Mouse (Mus musculus): ENCODE data around the gene Pfkfb4. TPM values are rescaled to one million over a fixed set of nuclear protein-coding genes. Genes with fewer than 3 reads are reported as not detected.

Gene Pfkfb4
- total and polyA plus RNA-seq, 3 experiments: 4.1 to 9.3 (median 7.1) TPM

DNA sequence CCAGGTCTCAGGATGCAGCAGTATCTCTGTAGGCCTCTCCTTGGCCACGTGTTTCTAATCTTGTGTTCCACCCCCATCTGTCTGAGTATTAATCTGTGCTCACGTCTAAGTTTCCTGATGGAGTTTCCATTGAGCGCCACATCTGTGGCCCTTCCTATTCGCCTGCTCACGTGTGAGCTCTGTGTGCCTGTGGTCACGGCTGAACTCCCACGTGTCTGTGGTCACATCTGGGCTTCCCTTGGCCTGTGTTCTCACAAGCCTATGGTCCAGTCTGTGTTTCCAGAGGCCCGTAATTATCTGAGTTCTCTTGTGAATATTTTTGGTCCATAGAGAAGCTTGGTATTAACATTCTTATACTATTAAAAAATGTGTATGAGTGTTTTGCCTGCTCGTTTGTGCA, 15.1 kb upstream of the Pfkfb4 start:
- no peaks in the 10 kb centered on the region for H3K36me3 ChIP-seq (replicated peaks)
- no peak for ATAC-seq (ENCODE audit: extremely low read depth, insufficient number of reproducible peaks, low FRiP score, poor library complexity, severe bottlenecking)
- peaks cover 62% of the 10 kb centered on the region for H3K27me3 ChIP-seq (ENCODE audit: insufficient read depth, low read length)
- TF ChIP-seq CTCF (IDR thresholded peaks at IDR 0.05; ENCODE audit: low read depth, low read length): no peak
- no peak for TF ChIP-seq GATA1 (IDR thresholded peaks at IDR 0.05; ENCODE audit: borderline replicate concordance, low read length)
- no peak for TF ChIP-seq POLR2AphosphoS5 (IDR thresholded peaks at IDR 0.05; ENCODE audit: insufficient replicate concordance, low read depth, low read length)
- no peak for TF ChIP-seq TAL1 (conservative IDR thresholded peaks at IDR 0.05; ENCODE audit: low read depth, low read length)
- no peak for TF ChIP-seq GATA2 (IDR thresholded peaks at IDR 0.05; ENCODE audit: borderline replicate concordance, low read depth, low read length)
- no peak overlapping the region for H3K4me3 ChIP-seq (ENCODE audit: low read depth, low read length)
- DNase-seq (ENCODE audit: low spot score): no peak
- H3K4me1 ChIP-seq (ENCODE audit: insufficient read depth, low read depth, low read length): 0 out of 2 replicates have a peak, but pooled peaks cover 3% of the 10 kb centered on the region
- H3K9me3 ChIP-seq (replicated peaks): no peaks in the 10 kb centered on the region

GRCm38 (mm10) chr9:108977966-108978365, 13.6 kb upstream of the Pfkfb4 start:
- no peak for TF ChIP-seq CTCF (IDR thresholded peaks at IDR 0.05; ENCODE audit: low read depth, low read length)
- no peak for TF ChIP-seq POLR2AphosphoS5 (IDR thresholded peaks at IDR 0.05; ENCODE audit: insufficient replicate concordance, low read depth, low read length)
- no peak for TF ChIP-seq GATA2 (IDR thresholded peaks at IDR 0.05; ENCODE audit: borderline replicate concordance, low read depth, low read length)
- no peak for TF ChIP-seq TAL1 (conservative IDR thresholded peaks at IDR 0.05; ENCODE audit: low read depth, low read length)
- no peak for TF ChIP-seq GATA1 (IDR thresholded peaks at IDR 0.05; ENCODE audit: borderline replicate concordance, low read length)
- Histone ChIP-seq H3K27me3 (ENCODE audit: insufficient read depth, low read length) (peaks cover 57% of the 10 kb centered on the region), H3K4me1 (ENCODE audit: insufficient read depth, low read depth, low read length) (peaks cover 13% of the 10 kb centered on the region), H3K9me3 (replicated peaks) (no peaks in the 10 kb centered on the region), H3K4me3 (ENCODE audit: low read depth, low read length) (no peak overlapping the region), H3K36me3 (replicated peaks) (no peaks in the 10 kb centered on the region)
- DNase-seq (ENCODE audit: low spot score) (no peak), ATAC-seq (ENCODE audit: extremely low read depth, insufficient number of reproducible peaks, low FRiP score, poor library complexity, severe bottlenecking) (no peak)

- H3K36me3 ChIP-seq (replicated peaks): no peaks in the 10 kb centered on the region
Observed at GRCm38 (mm10) chr9:108982498-108982897, 9.1 kb upstream of the Pfkfb4 start.

DNA sequence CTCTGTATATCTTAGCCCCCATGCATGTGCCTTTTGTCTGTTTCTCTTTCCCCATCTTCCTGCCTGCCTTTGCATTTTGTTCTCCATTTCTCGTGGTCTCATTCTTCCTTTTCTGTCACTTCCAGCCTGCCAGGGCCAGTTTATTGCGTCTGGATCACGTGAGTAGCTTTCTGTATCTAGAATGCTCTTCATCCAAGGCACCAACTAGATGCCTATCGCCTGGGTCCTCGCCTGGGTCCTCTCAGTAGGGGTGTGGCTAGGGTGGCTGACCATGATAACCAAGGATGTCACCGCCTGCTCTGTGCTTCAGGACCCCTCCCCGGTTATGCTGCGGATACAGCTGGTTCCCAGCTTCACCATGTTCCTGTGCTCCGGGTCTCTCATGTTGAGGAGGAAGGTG, 8.4 kb upstream of the Pfkfb4 start:
- H3K4me1 ChIP-seq (ENCODE audit: insufficient read depth, low read depth, low read length): peaks cover 43% of the 10 kb centered on the region
- H3K4me3 ChIP-seq (ENCODE audit: low read depth, low read length): peak overlapping the region; percentile 56; the same call in 1 of the 2 replicates
- no peak for TF ChIP-seq TAL1 (conservative IDR thresholded peaks at IDR 0.05; ENCODE audit: low read depth, low read length)
- TF ChIP-seq GATA2 (IDR thresholded peaks at IDR 0.05; ENCODE audit: borderline replicate concordance, low read depth, low read length): no peak
- TF ChIP-seq CTCF (IDR thresholded peaks at IDR 0.05; ENCODE audit: low read depth, low read length): no peak
- no peaks in the 10 kb centered on the region for H3K9me3 ChIP-seq (replicated peaks)
- DNase-seq (ENCODE audit: low spot score) (peak; percentile 53), ATAC-seq (ENCODE audit: extremely low read depth, insufficient number of reproducible peaks, low FRiP score, poor library complexity, severe bottlenecking) (peak; percentile 80)
- peaks cover 29% of the 10 kb centered on the region for H3K27me3 ChIP-seq (ENCODE audit: insufficient read depth, low read length)
- no peaks in the 10 kb centered on the region for H3K36me3 ChIP-seq (replicated peaks)

More at GRCm38 (mm10) chr9:108982498-108982897, 9.1 kb upstream of the Pfkfb4 start:
- ATAC-seq (ENCODE audit: extremely low read depth, insufficient number of reproducible peaks, low FRiP score, poor library complexity, severe bottlenecking): no peak
- peaks cover 33% of the 10 kb centered on the region for H3K27me3 ChIP-seq (ENCODE audit: insufficient read depth, low read length)
- H3K9me3 ChIP-seq (replicated peaks): no peaks in the 10 kb centered on the region
- H3K4me1 ChIP-seq (ENCODE audit: insufficient read depth, low read depth, low read length): peaks cover 39% of the 10 kb centered on the region
- TF ChIP-seq GATA1 (IDR thresholded peaks at IDR 0.05; ENCODE audit: borderline replicate concordance, low read length): no peak
- no peak for TF ChIP-seq POLR2AphosphoS5 (IDR thresholded peaks at IDR 0.05; ENCODE audit: insufficient replicate concordance, low read depth, low read length)
- no peak for TF ChIP-seq GATA2 (IDR thresholded peaks at IDR 0.05; ENCODE audit: borderline replicate concordance, low read depth, low read length)
- TF ChIP-seq TAL1 (conservative IDR thresholded peaks at IDR 0.05; ENCODE audit: low read depth, low read length): no peak
- TF ChIP-seq CTCF (IDR thresholded peaks at IDR 0.05; ENCODE audit: low read depth, low read length): no peak
- H3K4me3 ChIP-seq (ENCODE audit: low read depth, low read length): peak overlapping the region; percentile 56; the same call in 1 of the 2 replicates
- DNase-seq (ENCODE audit: low spot score): no peak

DNA sequence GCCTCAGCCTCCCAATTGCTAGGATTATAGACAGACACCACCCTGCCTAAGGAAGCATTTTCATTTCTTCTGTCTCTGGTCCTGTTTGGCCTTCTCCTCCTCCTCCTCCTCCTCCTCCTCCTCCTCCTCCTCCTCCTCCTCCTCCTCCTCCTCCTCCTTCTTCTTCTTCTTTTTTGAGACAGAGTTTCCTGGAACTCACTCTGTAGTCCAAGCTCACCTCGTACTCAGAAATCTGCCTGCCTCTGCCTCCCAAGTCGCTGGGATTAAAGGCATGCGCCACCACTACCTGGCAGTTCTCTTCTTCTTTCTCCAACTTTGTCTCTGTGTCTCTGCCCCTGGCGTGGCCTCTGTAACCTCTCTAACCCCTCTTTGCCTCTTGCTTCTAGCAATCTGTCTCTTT, 5.9 kb upstream of the Pfkfb4 start, which contains the start of gene Ucn2:
Gene Ucn2 (plus strand): TSS at position 301 of the 400 bp plus-strand sequence.
- Histone ChIP-seq H3K36me3 (replicated peaks) (no peaks in the 10 kb centered on the region), H3K4me3 (ENCODE audit: low read depth, low read length) (no peak within 1 kb of the TSS), H3K4me1 (ENCODE audit: insufficient read depth, low read depth, low read length) (peaks cover 66% of the 10 kb centered on the region), H3K27me3 (ENCODE audit: insufficient read depth, low read length) (peaks cover 22% of the 10 kb centered on the region), H3K9me3 (replicated peaks) (no peaks in the 10 kb centered on the region)
- DNase-seq (ENCODE audit: low spot score) (no peak), ATAC-seq (ENCODE audit: extremely low read depth, insufficient number of reproducible peaks, low FRiP score, poor library complexity, severe bottlenecking) (no peak)
- TF ChIP-seq TAL1 (conservative IDR thresholded peaks at IDR 0.05; ENCODE audit: low read depth, low read length) (no peak), POLR2AphosphoS5 (IDR thresholded peaks at IDR 0.05; ENCODE audit: insufficient replicate concordance, low read depth, low read length) (no peak), GATA2 (IDR thresholded peaks at IDR 0.05; ENCODE audit: borderline replicate concordance, low read depth, low read length) (no peak), CTCF (IDR thresholded peaks at IDR 0.05; ENCODE audit: low read depth, low read length) (no peak), GATA1 (IDR thresholded peaks at IDR 0.05; ENCODE audit: borderline replicate concordance, low read length) (no peak)

DNA sequence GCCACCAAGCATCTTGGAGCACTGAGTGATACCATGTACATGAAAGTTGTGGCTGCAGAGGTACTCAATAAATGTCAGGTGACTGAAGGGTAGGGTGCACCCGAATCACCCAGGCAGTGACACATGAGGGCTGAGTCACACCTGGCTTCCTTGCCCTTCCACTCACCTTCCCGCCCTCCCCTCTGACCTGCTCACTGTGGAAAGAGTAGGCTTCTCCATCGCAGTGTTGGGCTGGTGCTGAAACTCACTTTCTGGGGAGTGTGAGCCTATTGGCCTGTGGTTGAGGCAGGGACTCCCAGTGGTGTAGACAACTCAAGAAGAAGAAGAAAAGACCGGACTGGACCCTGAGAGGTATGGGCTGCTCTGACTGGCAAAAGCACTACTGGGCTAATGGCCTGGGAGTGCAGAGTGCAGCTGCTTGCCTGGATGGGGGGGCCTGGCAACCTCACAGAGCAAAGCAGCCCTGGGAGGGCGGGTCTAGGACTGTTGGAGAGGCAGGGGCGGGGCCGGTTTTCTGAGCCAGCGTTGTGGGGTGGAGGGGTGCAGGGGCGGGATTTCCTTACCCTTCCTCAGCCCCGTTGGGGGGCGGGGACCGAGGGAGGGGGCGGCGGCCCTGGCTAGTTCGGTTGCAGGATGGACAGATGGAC, 3.8 kb upstream of the Pfkfb4 start:
- Histone ChIP-seq H3K27me3 (ENCODE audit: insufficient read depth, low read length) (peaks cover 16% of the 10 kb centered on the region), H3K4me1 (ENCODE audit: insufficient read depth, low read depth, low read length) (peaks cover 74% of the 10 kb centered on the region), H3K36me3 (replicated peaks) (no peaks in the 10 kb centered on the region), H3K9me3 (replicated peaks) (no peaks in the 10 kb centered on the region), H3K4me3 (ENCODE audit: low read depth, low read length) (peak overlapping the region; percentile 60; the same call in 1 of the 2 replicates)
- ATAC-seq (ENCODE audit: extremely low read depth, insufficient number of reproducible peaks, low FRiP score, poor library complexity, severe bottlenecking): no peak
- DNase-seq (ENCODE audit: low spot score): peak; percentile 42
- TF ChIP-seq GATA2 (IDR thresholded peaks at IDR 0.05; ENCODE audit: borderline replicate concordance, low read depth, low read length): no peak
